Mouse (Mus musculus): ENCODE measurements around the gene Mgst2.
A peak's percentile ranks its signal among the peaks of the same experiment; 100 is the strongest.

The Mgst2 gene

GRCm38 (mm10) chr3:51660060-51660459 is at the start of gene Mgst2:
Mgst2 (plus strand) TSS chr3:51660360.
- DNase-seq (ENCODE audit: low spot score) = no peak

- peak; percentile 27 for DNase-seq (ENCODE audit: low spot score)
Observed at GRCm38 (mm10) chr3:51611972-51612371, 48.2 kb upstream of the Mgst2 start.

- no peak for DNase-seq (ENCODE audit: low spot score)
Observed at GRCm38 (mm10) chr3:51612398-51613356, 47.5 kb upstream of the Mgst2 start.

GRCm38 (mm10) chr3:51614278-51614677 is 45.9 kb upstream of the Mgst2 start:
- no peak for DNase-seq (ENCODE audit: low spot score)

GRCm38 (mm10) chr3:51623956-51624355 is 36.2 kb upstream of the Mgst2 start:
- DNase-seq (ENCODE audit: low spot score) = no peak

- no peak for DNase-seq (ENCODE audit: low spot score)
Observed at GRCm38 (mm10) chr3:51627741-51628140, 32.4 kb upstream of the Mgst2 start.

GRCm38 (mm10) chr3:51628977-51629376 is 31.2 kb upstream of the Mgst2 start:
- no peak for DNase-seq (ENCODE audit: low spot score)

- DNase-seq (ENCODE audit: low spot score) = no peak
Observed at GRCm38 (mm10) chr3:51630746-51631145, 29.4 kb upstream of the Mgst2 start.

GRCm38 (mm10) chr3:51631971-51632370 is 28.2 kb upstream of the Mgst2 start:
- no peak for DNase-seq (ENCODE audit: low spot score)

GRCm38 (mm10) chr3:51634451-51634850 is 25.7 kb upstream of the Mgst2 start:
- DNase-seq (ENCODE audit: low spot score) = no peak

- no peak for DNase-seq (ENCODE audit: low spot score)
Observed at GRCm38 (mm10) chr3:51635960-51636359, 24.2 kb upstream of the Mgst2 start.

GRCm38 (mm10) chr3:51636700-51637099 is 23.5 kb upstream of the Mgst2 start:
- DNase-seq (ENCODE audit: low spot score) = no peak

GRCm38 (mm10) chr3:51637326-51637725 is 22.8 kb upstream of the Mgst2 start:
- DNase-seq (ENCODE audit: low spot score) = no peak

GRCm38 (mm10) chr3:51638260-51638659 is 21.9 kb upstream of the Mgst2 start:
- DNase-seq (ENCODE audit: low spot score) = no peak

GRCm38 (mm10) chr3:51645484-51645883 is 14.7 kb upstream of the Mgst2 start:
- DNase-seq (ENCODE audit: low spot score) = no peak

GRCm38 (mm10) chr3:51646301-51646700 is 13.9 kb upstream of the Mgst2 start:
- no peak for DNase-seq (ENCODE audit: low spot score)

GRCm38 (mm10) chr3:51647356-51647755 is 12.8 kb upstream of the Mgst2 start:
- no peak for DNase-seq (ENCODE audit: low spot score)

GRCm38 (mm10) chr3:51648037-51648664 is 12.0 kb upstream of the Mgst2 start:
- DNase-seq (ENCODE audit: low spot score) = peak; percentile 83

GRCm38 (mm10) chr3:51649426-51649825 is 10.7 kb upstream of the Mgst2 start:
- no peak for DNase-seq (ENCODE audit: low spot score)

- DNase-seq (ENCODE audit: low spot score) = no peak
Observed at GRCm38 (mm10) chr3:51649986-51650385, 10.2 kb upstream of the Mgst2 start.

- no peak for DNase-seq (ENCODE audit: low spot score)
Observed at GRCm38 (mm10) chr3:51651149-51651548, 9.0 kb upstream of the Mgst2 start.

GRCm38 (mm10) chr3:51652292-51652691 is 7.9 kb upstream of the Mgst2 start:
- peak; percentile 83 for DNase-seq (ENCODE audit: low spot score)

GRCm38 (mm10) chr3:51652701-51653100 is 7.5 kb upstream of the Mgst2 start:
- DNase-seq (ENCODE audit: low spot score) = no peak

All from layer of hippocampus, adult 11-12 months (tissue).